14 mouse cellular contexts compared by ENCODE assay signal in genomic region chr8:55464855-55465169, GRCm38 (mm10).
A peak's percentile ranks its signal among the peaks of the same experiment; 100 is the strongest.
DNase-seq lines count a peak whose midpoint lies in the region.
"Had no signal": no experiment of that assay in that cellular context is flagged by ENCODE, and none has a peak within 500 bp of the region (broad histone marks: within the 10 kb centered on the region; RNA-seq: fewer than 3 reads in every experiment).

No protein-coding gene starts in this region.

- DNase-seq in heart, adult 8-10 months (ENCODE audit: low spot score) = peak; percentile 3
- DNase-seq in heart, postnatal 25 days (ENCODE audit: low spot score) = no peak
- peak; percentile 15 to 64 for DNase-seq in spleen, postnatal 4 days (ENCODE audit: low spot score in 2 of 2)
- DNase-seq in spleen, adult 12 weeks (ENCODE audit: low spot score) = no peak
- DNase-seq: adrenal gland, adult 2 months; adrenal gland, postnatal 10 days; adrenal gland, postnatal 25 days; cerebellum, adult 11 months; cerebellum, adult 18-20 months; cerebellum, adult 8-10 months; cerebellum, adult 9-11 months; cerebellum, postnatal 14 days; cerebellum, postnatal 36 days; embryo, embryonic 11 days had no signal

- intact Hi-C loops in heart, postnatal 25 days (cut with DNase I) = no loop called here

Comparison
In these comparisons a context has a peak if more than half of its experiments do, and no peak if none do; other contexts are left out.
1. DNase-seq: peak in heart, adult 8-10 months (single experiment) and spleen, postnatal 4 days (2 of 2); none in heart, postnatal 25 days (single experiment) and spleen, adult 12 weeks (single experiment).